Mouse (Mus musculus) limb, embryonic 12.5 days (tissue): Measurements from ENCODE around the gene Anxa10. TPM values are rescaled to one million over a fixed set of nuclear protein-coding genes. Genes with fewer than 3 reads are reported as not detected.

Source experiments
- polyA plus RNA-seq: library from polyadenylated mRNA; unstranded; fragments of >200 nt; fragmentation: Nextera tagmentation; extraction: Ambion mirVana; gene quantifications from 2 replicates; pipeline ENCODE4 v1.2.1, GENCODE M21; 2016

Gene Anxa10
- polyA plus RNA-seq, 1 experiment from 2014 or later, result not detected

Other genes starting within 250 kb of the Anxa10 start
- gene Palld, start 220.5 kb downstream of the Anxa10 start, polyA plus RNA-seq, result 95.3 and 96.7 TPM in 2 replicates
- 0.23 and 0.38 TPM in 2 replicates for gene Ddx60, start 195.1 kb downstream of the Anxa10 start, polyA plus RNA-seq